Mouse (Mus musculus) ovary, postnatal 36 days (tissue): ENCODE measurements at regions not wholly inside any gene's neighbourhood (a gene's known extent, or its start where the extent isn't known, plus 50 kb on each side); places are given as distances from the start of the nearest gene placed in this dataset.

Experiments
- DNase-seq: peaks from one replicate; pipeline ENCODE4 v3.0.0; 2022; ENCODE audit warnings: low spot score, mixed read lengths

DNA sequence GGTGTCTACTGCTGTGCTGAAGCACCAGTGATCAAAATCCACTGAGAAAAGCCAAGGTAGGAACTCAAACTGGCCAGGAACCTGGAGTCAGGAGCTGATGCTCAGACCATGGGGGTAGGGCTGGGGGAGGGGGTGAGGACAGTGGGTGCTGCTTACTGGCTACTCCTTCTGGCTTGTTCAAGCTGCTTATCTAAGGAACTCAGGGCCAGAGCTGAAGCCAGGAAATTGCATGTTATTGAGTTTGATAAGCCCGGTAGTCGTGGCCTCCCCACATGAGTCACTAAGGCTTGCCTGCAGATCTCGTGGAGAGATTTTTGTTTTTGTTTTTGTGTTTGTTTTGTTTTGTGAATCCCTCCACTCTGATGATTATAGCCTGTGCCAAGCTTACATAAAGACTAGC, 65.9 kb downstream of the Tmem215 start:
- DNase-seq: no peak

DNA sequence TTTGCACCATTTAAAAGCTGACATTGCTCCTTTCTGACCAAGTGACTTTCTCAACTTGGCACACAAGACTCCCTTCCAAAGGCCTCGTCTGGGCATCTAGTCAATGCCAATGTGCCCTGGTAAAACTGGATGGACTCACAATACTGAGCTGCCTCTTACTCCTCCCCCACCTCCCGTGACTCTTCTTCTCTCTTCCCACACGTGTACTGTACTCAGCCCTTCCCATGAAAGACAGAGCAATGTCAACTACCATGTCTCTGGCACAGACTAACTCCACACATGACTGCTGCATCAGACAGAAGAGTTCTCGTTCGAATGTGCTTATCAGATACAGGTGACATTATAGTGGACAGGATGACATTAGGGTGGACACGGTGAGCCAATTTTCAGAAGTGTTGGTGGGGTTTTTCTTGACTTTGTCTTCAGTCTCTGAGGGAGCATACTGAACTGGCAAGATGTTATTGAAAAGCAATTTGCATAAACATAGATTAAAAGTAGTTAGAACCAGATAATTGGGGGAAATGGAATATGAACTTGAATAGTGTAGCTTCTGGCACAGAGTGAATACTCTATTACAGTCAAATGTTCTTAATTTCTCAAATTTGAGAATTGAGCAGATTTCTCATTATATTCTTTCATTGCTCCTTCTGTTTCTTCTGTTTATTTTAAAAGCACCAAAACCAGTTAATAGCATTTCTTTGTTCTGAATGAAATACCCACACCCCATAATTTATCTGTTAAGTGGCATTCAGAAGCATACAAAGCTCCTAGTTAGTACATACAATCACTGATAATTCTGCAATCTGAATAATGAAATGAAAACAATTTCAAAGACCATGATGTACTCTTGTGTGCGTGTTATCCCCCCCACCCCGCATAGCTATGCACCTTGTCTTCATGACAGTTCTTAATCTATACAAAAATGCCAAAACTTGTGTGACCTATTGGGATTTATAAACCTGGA, 71.4 kb downstream of the Tmem215 start:
- DNase-seq: no peak

DNA sequence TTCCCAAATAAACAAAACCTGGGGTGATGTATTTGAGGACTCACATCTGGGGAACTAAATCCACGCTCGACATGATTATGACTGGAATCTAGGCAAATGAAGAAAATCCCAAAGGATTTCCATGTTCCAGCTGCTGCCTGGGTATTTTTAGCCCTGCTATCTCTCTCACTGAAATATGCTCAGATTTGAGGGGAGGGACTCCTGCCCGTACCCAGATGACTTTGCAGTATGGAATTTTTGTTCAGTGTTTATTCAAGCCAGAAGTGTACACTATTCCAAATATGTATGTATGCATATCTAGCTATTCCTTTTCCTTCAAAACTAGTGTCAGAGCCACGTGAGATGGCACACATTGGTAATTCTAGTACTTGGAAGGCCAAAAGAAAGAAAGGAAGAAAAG, 72.1 kb downstream of the Tmem215 start:
- no peak for DNase-seq

GRCm38 (mm10) chr4:40544806-40545205, 72.8 kb downstream of the Tmem215 start:
- no peak for DNase-seq

GRCm38 (mm10) chr4:40545700-40546099, 73.7 kb downstream of the Tmem215 start:
- DNase-seq: no peak

DNA sequence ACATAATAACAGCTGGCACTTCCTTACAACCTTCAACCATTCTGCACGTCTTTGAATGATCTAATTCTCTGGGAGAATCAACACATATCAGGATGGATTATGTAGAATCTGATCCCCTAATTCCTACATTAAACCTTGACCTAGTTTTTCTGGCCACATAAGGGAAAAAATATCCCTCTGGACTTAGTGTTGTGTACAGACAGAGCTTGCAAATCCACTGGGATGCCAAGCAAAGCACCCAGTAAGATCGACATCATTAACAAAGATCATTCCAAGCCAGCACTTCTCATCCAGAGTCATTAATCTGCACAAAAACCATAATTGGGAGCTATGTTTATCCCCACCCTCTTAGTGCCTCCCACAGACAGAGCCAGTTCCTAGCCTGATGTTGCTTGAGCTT, 87.8 kb downstream of the Tmem215 start:
- DNase-seq: no peak

DNA sequence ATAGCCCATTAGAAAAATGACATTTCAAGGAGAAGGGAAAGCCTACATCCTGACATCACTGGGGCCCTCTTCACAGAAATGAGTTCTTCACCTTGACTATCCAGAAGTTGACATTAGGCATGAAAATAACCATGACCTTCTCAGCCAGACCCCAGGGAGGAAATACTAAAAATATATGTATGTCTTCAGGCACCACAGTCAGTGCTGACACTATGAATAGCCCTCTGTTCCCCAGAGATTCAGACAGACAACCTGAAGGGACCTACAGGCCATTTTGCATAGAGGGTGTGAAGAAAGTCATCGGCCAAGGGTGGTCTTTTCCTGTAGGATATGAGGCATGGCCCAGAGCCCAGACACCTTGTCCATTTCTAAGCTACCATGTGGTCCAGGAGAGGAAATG, 101.3 kb downstream of the Tmem215 start:
- no peak for DNase-seq

GRCm38 (mm10) chr4:40575951-40576350, 104.0 kb downstream of the Tmem215 start:
- no peak for DNase-seq

GRCm38 (mm10) chr4:40584436-40584835, 112.5 kb downstream of the Tmem215 start:
- DNase-seq: no peak

- DNase-seq: peak; percentile 13
Observed at GRCm38 (mm10) chr4:40584940-40585571, 113.1 kb downstream of the Tmem215 start.

DNA sequence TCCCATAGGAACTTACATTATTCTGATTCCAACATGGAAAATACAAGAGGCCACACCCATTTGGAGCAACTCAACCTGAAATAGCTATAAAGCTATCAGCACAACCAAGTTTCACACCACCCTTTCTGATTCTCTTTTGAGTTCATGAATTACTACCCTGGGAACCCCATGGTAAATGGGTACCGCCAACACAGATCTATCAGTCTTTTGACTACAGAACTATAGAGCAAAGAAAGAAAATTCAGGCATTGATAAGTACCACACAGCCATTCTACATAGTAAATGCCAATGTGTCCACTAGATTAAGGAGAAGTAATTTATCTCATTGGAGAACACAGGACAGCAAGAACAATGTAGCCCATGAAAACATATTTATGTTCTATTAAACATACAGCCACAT, 114.1 kb downstream of the Tmem215 start:
- DNase-seq: no peak

- DNase-seq: no peak
Observed at GRCm38 (mm10) chr4:40587254-40587653, 115.3 kb downstream of the Tmem215 start.

DNA sequence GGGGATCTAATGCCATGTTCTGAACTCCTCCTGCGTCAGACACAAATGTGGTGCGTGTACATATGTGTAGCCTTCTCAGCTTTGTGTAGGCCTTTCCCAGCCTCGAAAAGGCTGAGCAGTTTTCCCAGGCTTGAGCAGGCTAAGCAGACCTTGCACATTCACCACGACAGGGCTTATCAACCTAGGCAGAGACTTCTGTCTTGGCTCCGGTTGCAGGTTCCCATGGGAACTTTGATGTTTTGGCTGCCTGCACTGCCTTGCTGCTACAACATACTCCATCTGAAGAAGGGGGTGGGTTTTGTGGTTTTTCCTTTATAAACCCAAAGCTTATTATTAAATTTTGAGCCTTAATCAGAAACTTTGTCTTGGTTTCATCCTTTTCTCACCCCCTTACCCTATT, 109.2 kb downstream of the Aptx start:
- peak; percentile 21 for DNase-seq

DNA sequence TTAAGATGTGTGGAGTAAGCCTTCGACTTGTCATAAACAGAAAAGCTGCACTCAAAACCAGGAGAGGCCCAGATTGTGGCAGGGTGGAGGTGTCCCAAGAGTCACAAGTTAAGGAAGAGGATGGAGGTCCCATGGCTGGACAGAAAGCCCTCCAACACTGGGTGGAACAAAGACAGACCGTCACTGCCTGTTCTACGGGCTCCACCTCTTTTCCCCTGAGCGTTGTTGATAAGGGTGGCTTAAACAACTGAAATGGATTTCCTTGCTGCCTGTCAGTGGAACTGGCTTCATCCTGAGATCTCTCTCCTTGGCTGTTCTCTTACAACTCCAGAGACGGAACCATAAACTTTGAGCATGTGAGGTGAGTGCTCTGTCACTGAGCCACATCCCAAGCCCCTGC, 78.0 kb downstream of the Aptx start:
- no peak for DNase-seq

DNA sequence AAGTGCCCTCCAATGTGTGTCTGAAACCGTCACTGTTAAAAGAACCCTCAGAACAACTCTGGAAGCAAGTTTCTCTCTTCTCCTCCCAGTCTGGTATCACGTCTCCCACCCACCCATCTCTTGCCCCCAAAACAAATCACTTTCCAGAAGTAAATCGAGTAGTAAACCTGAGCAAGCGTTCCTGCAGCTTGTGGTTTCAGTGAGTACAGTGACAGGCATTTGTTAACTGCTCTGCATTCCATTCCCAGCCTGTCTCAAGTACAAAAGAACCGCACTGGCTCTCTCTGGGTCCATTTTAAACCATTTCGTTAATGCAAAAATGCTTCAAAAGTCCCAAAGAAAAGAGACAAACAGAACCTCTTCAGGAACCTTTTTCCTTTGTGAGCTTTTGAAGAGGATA, 77.1 kb downstream of the Aptx start:
- DNase-seq: no peak
